Mouse (Mus musculus) right cerebral cortex, adult 18-20 months (tissue): ENCODE measurements around the gene Tmsb4x.

ENCODE experiments used
- DNase-seq: peaks from one replicate; pipeline ENCODE4 v3.0.0; 2022; ENCODE audit warnings: mixed read lengths

Gene Tmsb4x

GRCm38 (mm10) chrX:167208978-167209754, at the start of gene Tmsb4x:
Tmsb4x (minus strand) TSS chrX:167209315.
- peak; percentile 71 for DNase-seq

- DNase-seq: no peak
These were observed 32.6 kb upstream of the Tmsb4x start for GRCm38 (mm10) chrX:167241736-167242135.

- no peak for DNase-seq
These were observed 30.3 kb upstream of the Tmsb4x start for GRCm38 (mm10) chrX:167239293-167239921.

- peak; percentile 60 for DNase-seq
These were observed 24.1 kb upstream of the Tmsb4x start for GRCm38 (mm10) chrX:167233104-167233687.

GRCm38 (mm10) chrX:167231150-167231549, 22.0 kb upstream of the Tmsb4x start:
- no peak for DNase-seq

- no peak for DNase-seq
These were observed 20.7 kb upstream of the Tmsb4x start for GRCm38 (mm10) chrX:167229819-167230218.

- no peak for DNase-seq
These were observed 20.1 kb upstream of the Tmsb4x start for GRCm38 (mm10) chrX:167229206-167229605.

- DNase-seq: no peak
These were observed 18.6 kb upstream of the Tmsb4x start for GRCm38 (mm10) chrX:167227756-167228155.

GRCm38 (mm10) chrX:167227138-167227537, 18.0 kb upstream of the Tmsb4x start:
- DNase-seq: no peak

- DNase-seq: no peak
These were observed 17.5 kb upstream of the Tmsb4x start for GRCm38 (mm10) chrX:167226570-167226969.

GRCm38 (mm10) chrX:167212707-167213106, 3.6 kb upstream of the Tmsb4x start:
- no peak for DNase-seq

GRCm38 (mm10) chrX:167211871-167212555, 2.9 kb upstream of the Tmsb4x start:
- no peak for DNase-seq

GRCm38 (mm10) chrX:167210319-167210728, 1.2 kb upstream of the Tmsb4x start:
- DNase-seq: no peak

GRCm38 (mm10) chrX:167209828-167210227, 713 bp upstream of the Tmsb4x start:
- no peak for DNase-seq

- no peak for DNase-seq
These were observed 652 bp downstream of the Tmsb4x start for GRCm38 (mm10) chrX:167208506-167208820.

GRCm38 (mm10) chrX:167207741-167208505, 1.2 kb downstream of the Tmsb4x start:
- peak; percentile 21 for DNase-seq

- DNase-seq: no peak
These were observed 3.1 kb downstream of the Tmsb4x start for GRCm38 (mm10) chrX:167205813-167206520.

- DNase-seq: no peak
These were observed 7.8 kb downstream of the Tmsb4x start for GRCm38 (mm10) chrX:167201365-167201764.

- DNase-seq: no peak
These were observed 13.9 kb downstream of the Tmsb4x start for GRCm38 (mm10) chrX:167195228-167195649.

GRCm38 (mm10) chrX:167186306-167186705, 22.8 kb downstream of the Tmsb4x start:
- DNase-seq: no peak

GRCm38 (mm10) chrX:167183535-167183934, 25.6 kb downstream of the Tmsb4x start:
- peak; percentile 51 for DNase-seq

GRCm38 (mm10) chrX:167182411-167182810, 26.7 kb downstream of the Tmsb4x start:
- DNase-seq: no peak
